Mouse (Mus musculus) cerebellum, adult 2 months (tissue): ENCODE measurements around the gene Pms1. TPM values are rescaled to one million over a fixed set of nuclear protein-coding genes. Genes with fewer than 3 reads are reported as not detected.
A peak's percentile ranks its signal among the peaks of the same experiment; 100 is the strongest.

Experiments used
- DNase-seq, 2 experiments: peaks; one replicate each; pipeline ENCODE4 v3.0.0; 2021
- H3K27ac ChIP-seq: fragments of 200-500 bp; 2 replicates; pipeline ENCODE4 v1.5.1; 2012; ENCODE audit warnings: low read length, control low read depth, inconsistent platforms; ENCODE audit not compliant: insufficient read depth
- H3K27me3 ChIP-seq: fragments of 200-500 bp; 2 replicates; pipeline ENCODE4 v1.6.1; 2012; ENCODE audit warnings: inconsistent platforms, mild to moderate bottlenecking, low read length, moderate library complexity; ENCODE audit not compliant: control insufficient read depth, insufficient read depth
- H3K4me1 ChIP-seq: fragments of 200-500 bp; 2 replicates; pipeline ENCODE4 v1.6.1; 2011; ENCODE audit warnings: low read length; ENCODE audit not compliant: control insufficient read depth, insufficient read depth
- H3K4me3 ChIP-seq: fragments of 200-500 bp; replicated peaks from 2 replicates; pipeline ENCODE3; 2011; ENCODE audit warnings: mild to moderate bottlenecking, low read depth, low read length, control low read depth; ENCODE audit not compliant: insufficient read depth
- CTCF ChIP-seq: fragments of 200-500 bp; IDR thresholded peaks from 2 replicates; pipeline ENCODE4 v1.5.1; 2011; ENCODE audit warnings: low read depth, mild to moderate bottlenecking, control low read depth, low read length, moderate library complexity, borderline replicate concordance; ENCODE audit not compliant: insufficient read depth
- POLR2A ChIP-seq: fragments of 200-500 bp; IDR thresholded peaks from 2 replicates; pipeline ENCODE4 v1.6.1; 2011; ENCODE audit warnings: low read length, control low read depth, borderline replicate concordance; ENCODE audit not compliant: insufficient read depth
- WGBS: fragments of 180-500 bp; shearing (Covaris S2); methylation state at CpG from one replicate; pipeline ENCODE4 v1.1.7; 2018; 5-methylcytosine and 5-hydroxymethylcytosine counted together
- polyA plus RNA-seq: library from polyadenylated mRNA; depleted of rRNA; stranded (reverse); fragments of >200 nt; gene quantifications from 2 replicates; pipeline ENCODE4 v1.2.3, GENCODE M21; 2012

Gene Pms1
- polyA plus RNA-seq, 1 experiment = 10.4 TPM

DNA sequence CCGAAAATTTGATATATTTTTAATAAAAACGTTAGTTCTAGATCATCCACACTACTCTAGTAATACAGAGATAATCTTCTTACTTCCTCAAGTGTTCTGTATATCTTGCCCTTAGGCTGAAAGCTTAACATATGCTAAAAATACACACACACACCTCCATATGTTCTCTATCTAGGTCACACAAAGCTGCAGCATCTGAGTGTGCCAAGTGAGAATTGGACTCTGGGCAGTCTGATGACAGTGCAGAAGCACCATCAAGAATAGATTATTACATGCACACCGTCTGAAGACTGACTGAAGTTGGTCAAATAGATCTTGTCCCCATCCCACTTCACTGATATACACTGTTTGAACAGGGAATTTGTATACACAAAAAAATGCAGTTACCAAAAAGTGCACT, 71.2 kb downstream of the Pms1 start:
- Histone ChIP-seq H3K4me3 (no peak overlapping the region), H3K27ac (peak overlapping the region; percentile 98; the same call in 1 of the 2 replicates), H3K27me3 (no peaks in the 10 kb centered on the region), H3K4me1 (peaks cover 12% of the 10 kb centered on the region)
- 38% methylated on average over 3 of the region's 3 CpGs for WGBS
- DNase-seq = peak; percentile 57 to 88
- no peak for TF ChIP-seq POLR2A
- TF ChIP-seq CTCF = no peak

DNA sequence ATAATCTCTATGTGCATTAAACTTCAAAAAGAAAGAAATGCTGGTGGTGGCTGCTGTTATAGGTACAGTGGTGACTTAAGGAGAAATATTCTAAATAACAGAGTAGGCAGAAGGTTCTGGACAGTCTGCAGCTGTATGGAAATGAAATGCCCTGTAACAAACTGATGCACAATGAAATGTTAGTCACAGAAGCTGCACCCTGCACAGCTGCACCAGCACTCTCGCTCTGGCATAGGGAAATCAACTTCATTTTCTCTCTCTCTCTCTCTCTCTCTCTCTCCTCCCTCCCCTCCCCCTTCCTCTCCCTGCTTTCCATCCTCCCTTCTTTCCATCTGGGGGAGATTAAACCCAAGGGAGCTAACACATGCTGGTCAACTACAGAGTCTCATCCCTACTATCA, 72.0 kb downstream of the Pms1 start:
- DNase-seq = peak in 1 of 2 experiments; percentile 15
- Histone ChIP-seq H3K27me3 (no peaks in the 10 kb centered on the region), H3K4me1 (peaks cover 12% of the 10 kb centered on the region), H3K4me3 (no peak overlapping the region), H3K27ac (peak overlapping the region; percentile 98)
- 65% methylated on average over 1 of the region's 1 CpGs for WGBS
- no peak for TF ChIP-seq CTCF
- TF ChIP-seq POLR2A = no peak

DNA sequence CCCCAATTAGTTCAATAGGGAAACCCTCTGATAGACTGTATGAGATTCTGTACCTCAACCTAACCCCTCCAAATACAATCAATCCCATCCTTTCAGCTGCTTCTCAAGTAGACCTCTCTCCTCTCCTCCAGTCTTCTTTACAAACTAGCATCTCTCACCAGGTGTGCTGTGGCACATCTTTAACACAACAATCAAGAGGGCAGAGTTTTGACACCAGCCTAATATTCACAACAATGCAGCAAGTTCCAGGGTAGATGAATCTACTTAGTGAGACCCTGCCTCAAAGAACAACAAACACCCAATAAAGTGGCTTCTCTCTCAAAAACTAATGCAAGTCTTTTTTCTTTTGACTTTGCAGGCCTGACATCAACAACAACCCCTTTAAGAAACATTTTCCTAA, 86.7 kb downstream of the Pms1 start:
- TF ChIP-seq POLR2A (no peak), CTCF (no peak)

DNA sequence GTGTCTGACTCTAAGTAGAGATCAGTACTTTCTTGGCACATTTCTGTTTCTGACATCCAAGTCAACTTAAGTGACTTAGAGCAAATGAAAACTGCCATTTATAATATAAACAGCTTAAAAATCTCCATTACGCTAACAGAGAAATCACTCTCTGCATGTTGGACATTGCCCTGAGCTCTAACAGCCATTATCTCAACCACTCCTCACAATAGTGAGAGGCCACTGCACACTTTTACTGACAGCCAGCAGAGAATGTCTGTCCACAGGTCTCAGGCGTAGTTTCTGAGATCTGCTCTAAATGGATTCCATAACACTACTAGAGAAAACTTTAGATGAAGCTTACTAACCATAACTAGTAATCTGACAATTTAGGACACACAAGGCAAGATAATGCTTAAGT, 92.9 kb downstream of the Pms1 start:
- H3K27ac ChIP-seq = no peak overlapping the region
- TF ChIP-seq POLR2A = no peak
- TF ChIP-seq CTCF = no peak
- H3K4me3 ChIP-seq = no peak overlapping the region
- no peaks in the 10 kb centered on the region for H3K4me1 ChIP-seq
- 100% methylated on average over 2 of the region's 2 CpGs for WGBS
- H3K27me3 ChIP-seq = no peaks in the 10 kb centered on the region
- no peak for DNase-seq

More for the DNA sequence above, 86.7 kb downstream of the Pms1 start:
- Histone ChIP-seq H3K27me3 (no peaks in the 10 kb centered on the region), H3K4me3 (no peak overlapping the region), H3K4me1 (peaks cover 5% of the 10 kb centered on the region; the same call in 1 of the 2 replicates), H3K27ac (no peak overlapping the region)
- DNase-seq = no peak

DNA sequence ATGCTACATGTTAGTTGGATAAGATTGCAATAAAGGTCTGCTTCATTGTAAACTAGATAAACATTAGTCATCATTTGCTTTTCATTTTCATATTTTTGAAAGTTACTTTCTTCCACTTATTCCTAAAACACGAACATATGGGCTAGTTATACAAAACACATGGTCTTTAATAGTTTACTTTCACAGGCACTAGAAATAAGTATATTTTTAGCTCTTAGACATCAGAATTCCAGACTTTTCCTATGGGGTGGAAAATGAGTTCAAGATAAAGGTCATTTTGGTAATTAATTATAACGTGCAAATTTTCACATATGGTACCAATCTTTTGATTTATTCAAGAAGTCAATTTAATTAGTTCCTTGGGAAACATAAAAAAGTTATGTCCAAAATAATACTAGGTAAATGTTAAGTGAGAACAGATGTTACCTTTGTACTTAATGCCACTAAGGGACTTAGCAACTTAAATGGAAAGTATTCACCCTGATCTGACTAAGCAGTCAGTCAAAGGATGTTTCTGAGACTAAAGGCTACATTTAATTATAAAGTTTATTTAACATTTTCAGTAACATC, 95.1 kb downstream of the Pms1 start:
- H3K4me3 ChIP-seq = no peak overlapping the region
- H3K4me1 ChIP-seq = no peaks in the 10 kb centered on the region
- TF ChIP-seq CTCF (no peak), POLR2A (no peak)
- 73% methylated on average over 2 of the region's 2 CpGs for WGBS
- no peak for DNase-seq
- H3K27ac ChIP-seq = no peak overlapping the region
- no peaks in the 10 kb centered on the region for H3K27me3 ChIP-seq

DNA sequence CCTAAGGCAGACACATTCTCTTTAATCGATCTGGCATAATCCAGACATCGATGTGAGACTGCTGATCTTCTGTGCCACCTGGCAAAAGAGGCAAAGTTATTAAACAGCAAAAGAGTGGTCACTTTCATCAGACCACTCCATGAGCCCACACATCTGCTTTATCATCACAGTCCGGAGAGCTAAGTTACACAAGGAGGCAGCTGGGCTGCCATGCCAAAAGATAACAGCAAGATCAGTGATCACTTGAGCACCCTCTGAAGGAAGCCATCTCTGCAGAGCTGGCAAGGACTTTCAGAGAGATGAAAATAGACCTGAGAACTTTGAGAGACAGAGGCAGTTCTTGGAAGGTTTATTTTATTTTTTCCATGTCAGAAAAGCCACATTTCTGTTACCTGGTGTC, 102.3 kb downstream of the Pms1 start:
- Histone ChIP-seq H3K27me3 (no peaks in the 10 kb centered on the region), H3K27ac (no peak overlapping the region), H3K4me3 (no peak overlapping the region), H3K4me1 (no peaks in the 10 kb centered on the region)
- WGBS = 89% methylated on average over 3 of the region's 3 CpGs
- no peak for DNase-seq
- no peak for TF ChIP-seq CTCF

DNA sequence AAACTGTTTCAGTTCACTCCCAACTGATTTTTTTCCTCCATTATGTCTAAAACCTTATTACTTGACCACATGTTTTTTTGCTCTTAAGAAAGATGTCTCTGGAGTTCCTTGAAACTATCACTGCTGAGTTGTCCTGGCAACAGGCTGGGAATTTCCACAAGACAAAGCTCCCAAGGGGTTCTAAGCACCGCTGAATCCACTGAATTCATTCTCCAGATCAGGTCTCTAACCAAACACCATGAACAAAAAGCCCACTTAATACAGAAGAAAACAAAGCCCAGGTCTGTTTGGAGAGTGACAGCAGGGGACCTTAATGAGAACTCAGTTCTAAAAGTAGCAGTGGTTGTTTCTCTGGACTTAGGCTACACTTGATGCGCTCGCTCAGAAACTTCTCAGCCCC, 105.6 kb downstream of the Pms1 start:
- H3K4me1 ChIP-seq = no peaks in the 10 kb centered on the region
- no peak overlapping the region for H3K4me3 ChIP-seq
- no peak for TF ChIP-seq CTCF
- H3K27ac ChIP-seq = no peak overlapping the region
- no peak for DNase-seq
- H3K27me3 ChIP-seq = no peaks in the 10 kb centered on the region
- WGBS = 60% methylated on average over 3 of the region's 3 CpGs

DNA sequence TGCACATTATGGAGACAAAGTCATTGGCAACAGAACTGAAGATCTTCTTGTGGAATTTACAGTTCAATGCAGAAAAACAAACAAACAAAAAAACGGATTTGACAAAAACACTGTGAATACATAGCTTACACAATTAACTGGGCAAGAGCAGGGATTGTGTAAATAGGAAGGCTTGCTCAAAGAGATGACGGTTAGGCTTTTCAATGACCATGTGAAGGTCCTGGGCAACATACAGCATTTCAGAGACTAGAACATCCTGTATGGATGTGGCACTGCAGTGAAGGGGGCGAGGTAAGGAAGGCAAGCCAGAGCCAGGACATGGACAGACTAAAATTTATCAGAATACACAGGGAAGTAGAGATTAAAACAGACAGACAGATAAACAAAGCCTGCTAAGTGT, 107.2 kb downstream of the Pms1 start:
- Histone ChIP-seq H3K4me1 (no peaks in the 10 kb centered on the region), H3K27me3 (no peaks in the 10 kb centered on the region), H3K27ac (no peak overlapping the region), H3K4me3 (no peak overlapping the region)
- no peak for TF ChIP-seq CTCF
- no peak for DNase-seq
- 85% methylated on average over 3 of the region's 3 CpGs for WGBS
